Mouse (Mus musculus) Patski (cell line): ENCODE results near the gene Flvcr1. TPM values are rescaled to one million over a fixed set of nuclear protein-coding genes. Genes with fewer than 3 reads are reported as not detected.

Experiments
- ATAC-seq: fragments of 100-300 bp; one replicate; pipeline ENCODE4 v1.8.0; 2021
- CTCF ChIA-PET: fragments of 350-600 bp; sonication (Branson Sonifier 250); formaldehyde crosslinking; loops from one replicate; lab custom pipeline; 2022; ENCODE audit warnings: inconsistent platforms; lab: Charles Lee
- POLR2A ChIA-PET: fragments of 350-600 bp; sonication (Branson Sonifier 250); formaldehyde crosslinking; loops from one replicate; lab custom pipeline; 2022; ENCODE audit warnings: antibody characterized with exemption, inconsistent platforms; lab: Charles Lee
- DNase-seq: peaks from one replicate; pipeline ENCODE4 v3.0.0-alpha.2; 2011; ENCODE audit warnings: low read depth, low spot score
- H3K27me3 ChIP-seq: fragments of 371-371 bp; one replicate; pipeline ENCODE4 v1.5.1; 2021
- CTCF ChIP-seq: fragments of 100-300 bp; IDR thresholded peaks from one replicate; pipeline ENCODE4 v1.5.1; 2021
- in situ Hi-C: fragments of 300-500 bp; cut with MboI; formaldehyde crosslinking; loops from 3 replicates; pipeline ENCODE4 v1.11.1; 2018; ENCODE audit warnings: low pct_unique_long_range_greater_than_20kb, mixed read lengths
- polyA plus RNA-seq: library from polyadenylated mRNA; unstranded; gene quantifications from one replicate; pipeline ENCODE4 v1.2.3, GENCODE M21; 2021

Gene Flvcr1
- polyA plus RNA-seq, 1 experiment from 2014 or later, result 20.0 TPM

DNA sequence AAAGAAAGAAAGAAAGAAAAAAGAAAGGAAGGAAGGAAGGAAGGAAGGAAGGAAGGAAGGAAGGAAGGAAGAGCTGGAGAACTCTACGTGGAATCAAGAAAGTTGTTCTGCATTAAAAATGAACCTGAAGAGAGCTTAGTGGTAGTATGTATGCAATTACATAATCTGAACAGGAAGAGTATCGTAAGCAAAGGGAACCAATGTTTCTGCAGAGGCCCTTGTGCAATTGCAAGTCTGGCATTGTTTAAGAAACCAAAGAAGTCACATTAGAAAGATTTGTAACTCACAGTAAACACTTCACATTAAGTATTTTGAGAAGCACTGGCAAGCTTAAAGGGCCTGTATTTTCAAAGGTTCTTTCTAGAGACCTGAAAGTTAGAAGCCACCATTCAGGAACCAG is 2.8 kb downstream of the Flvcr1 start:
- ATAC-seq (no peak), DNase-seq (no peak)
- no peak for TF ChIP-seq CTCF
- in situ Hi-C loops, result no loop called here
- POLR2A ChIA-PET, result interaction anchor here (1.2 kb wide), 1 partner anchor 42 kb away, joined by 3 read pairs; no protein-coding TSS in a partner anchor
- CTCF ChIA-PET, result interaction anchor here (0.8 kb wide), 1 partner anchor 15 kb away, joined by 3 read pairs; no protein-coding TSS in a partner anchor
- no peaks in the 10 kb centered on the region for H3K27me3 ChIP-seq

- no peak for DNase-seq
- POLR2A ChIA-PET, result no interaction called here
- in situ Hi-C loops, result no loop called here
- no peak for TF ChIP-seq CTCF
- H3K27me3 ChIP-seq, result no peaks in the 10 kb centered on the region
- CTCF ChIA-PET, result interaction anchor here (1.0 kb wide), 1 partner anchor 35 kb away, joined by 3 read pairs; no protein-coding TSS in a partner anchor
- no peak for ATAC-seq
Observed at GRCm38 (mm10) chr1:191021016-191021415, 4.9 kb downstream of the Flvcr1 start.

- CTCF ChIA-PET, result interaction anchor here (1.0 kb wide), 1 partner anchor 13 kb away, joined by 3 read pairs; no protein-coding TSS in a partner anchor
Observed at GRCm38 (mm10) chr1:191020217-191020924, 5.6 kb downstream of the Flvcr1 start.

GRCm38 (mm10) chr1:191019803-191020202 is 6.2 kb downstream of the Flvcr1 start:
- CTCF ChIA-PET, result interaction anchor here (1.0 kb wide), 1 partner anchor 13 kb away, joined by 3 read pairs; no protein-coding TSS in a partner anchor
- POLR2A ChIA-PET, result interaction anchor here (1.9 kb wide), 1 partner anchor 12 kb away, joined by 4 read pairs; no protein-coding TSS in a partner anchor
- in situ Hi-C loops, result no loop called here
- no peak for TF ChIP-seq CTCF
- ATAC-seq, result no peak
- no peaks in the 10 kb centered on the region for H3K27me3 ChIP-seq
- DNase-seq, result no peak

More at GRCm38 (mm10) chr1:191020217-191020924, 5.6 kb downstream of the Flvcr1 start:
- no peak for DNase-seq
- ATAC-seq, result no peak
- POLR2A ChIA-PET, result no interaction called here
- in situ Hi-C loops, result no loop called here
- no peaks in the 10 kb centered on the region for H3K27me3 ChIP-seq
- no peak for TF ChIP-seq CTCF

- POLR2A ChIA-PET, result no interaction called here
- in situ Hi-C loops, result no loop called here
- no peak for DNase-seq
- no peak for TF ChIP-seq CTCF
- CTCF ChIA-PET, result no interaction called here
- H3K27me3 ChIP-seq, result no peaks in the 10 kb centered on the region
- no peak for ATAC-seq
Observed at GRCm38 (mm10) chr1:191014271-191014670, 11.7 kb downstream of the Flvcr1 start.

- no peak for DNase-seq
- ChIA-PET CTCF (interaction anchor here (1.1 to 1.9 kb wide), 3 partner anchors 10 to 31 kb away, joined by 3 to 4 read pairs (median 3); no protein-coding TSS in a partner anchor), POLR2A (no interaction called here)
- in situ Hi-C loops, result loop anchor here (5.0 kb wide), 1 partner anchor 54 kb away; the partner anchor contains the start of genes Nsl1 and Tatdn3
- no peaks in the 10 kb centered on the region for H3K27me3 ChIP-seq
- ATAC-seq, result no peak
- peak; percentile 59 for TF ChIP-seq CTCF
Observed at GRCm38 (mm10) chr1:191008707-191009106, 17.3 kb downstream of the Flvcr1 start.

DNA sequence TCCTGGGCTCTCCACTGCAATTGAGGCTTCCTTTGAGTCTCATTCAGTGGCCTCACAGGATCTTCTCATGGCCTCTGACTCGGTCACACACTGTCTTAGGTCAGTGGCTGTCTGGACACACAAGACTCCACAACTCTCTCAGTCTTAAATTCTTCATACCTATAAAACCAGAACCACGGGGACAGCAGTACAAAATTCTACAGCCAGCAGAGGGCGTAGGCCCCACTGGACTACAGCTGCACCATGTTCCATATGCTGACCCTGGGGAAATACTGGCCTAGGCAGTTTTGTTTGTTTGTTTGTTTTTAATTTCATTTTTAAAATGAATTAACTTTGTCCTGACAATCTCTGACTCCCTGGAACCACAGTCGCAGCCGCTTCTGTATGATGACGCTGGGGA is 23.8 kb downstream of the Flvcr1 start:
- in situ Hi-C loops, result no loop called here
- POLR2A ChIA-PET, result no interaction called here
- no peak for DNase-seq
- peak; percentile 67 for ATAC-seq
- CTCF ChIA-PET, result interaction anchor here (1.1 kb wide), 1 partner anchor 60 kb away, joined by 4 read pairs; the partner anchor contains the start of genes Nsl1 and Tatdn3
- peak; percentile 64 for TF ChIP-seq CTCF
- no peaks in the 10 kb centered on the region for H3K27me3 ChIP-seq

GRCm38 (mm10) chr1:191000686-191001085 is 25.3 kb downstream of the Flvcr1 start:
- H3K27me3 ChIP-seq, result no peaks in the 10 kb centered on the region
- in situ Hi-C loops, result no loop called here
- CTCF ChIA-PET, result no interaction called here
- TF ChIP-seq CTCF, result no peak
- POLR2A ChIA-PET, result interaction anchor here (0.6 kb wide), 1 partner anchor 29 kb away, joined by 3 read pairs; no protein-coding TSS in a partner anchor
- DNase-seq (no peak), ATAC-seq (no peak)

- ATAC-seq, result no peak
- no peak for TF ChIP-seq CTCF
- POLR2A ChIA-PET, result no interaction called here
- CTCF ChIA-PET, result interaction anchor here (1.1 kb wide), 1 partner anchor 53 kb away, joined by 3 read pairs; no protein-coding TSS in a partner anchor
- H3K27me3 ChIP-seq, result no peaks in the 10 kb centered on the region
- in situ Hi-C loops, result no loop called here
- no peak for DNase-seq
Observed at GRCm38 (mm10) chr1:190998027-190998426, 27.9 kb downstream of the Flvcr1 start.

DNA sequence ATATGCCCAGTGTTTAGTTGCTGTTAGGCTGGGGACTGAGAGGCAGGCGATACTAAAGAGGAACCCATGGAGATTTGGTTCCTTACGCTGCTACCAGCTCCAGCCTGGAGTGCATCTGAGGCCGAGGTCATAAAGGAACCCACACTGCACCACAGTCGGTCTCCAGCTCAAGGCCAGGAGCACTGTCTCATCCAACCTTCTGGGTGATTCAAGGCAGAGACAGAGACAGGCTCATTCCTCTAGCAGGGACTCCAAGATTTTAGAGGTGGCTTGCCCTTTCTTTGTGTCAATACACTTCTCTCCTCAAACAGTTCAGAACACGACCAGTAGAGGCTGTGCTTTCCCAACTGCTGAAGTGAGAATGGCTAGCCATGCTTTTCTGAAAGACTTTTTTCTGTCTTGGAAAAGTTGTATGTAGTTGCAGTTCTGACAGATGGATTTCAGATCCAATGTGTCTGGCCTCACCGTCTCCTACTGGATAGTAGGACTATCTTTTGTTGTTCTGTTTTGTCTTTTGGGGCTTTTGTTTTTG is 29.5 kb downstream of the Flvcr1 start:
- POLR2A ChIA-PET, result interaction anchor here (2.4 kb wide), 1 partner anchor 17 kb away, joined by 8 read pairs; the partner anchor contains the start of gene Vash2
- in situ Hi-C loops, result no loop called here

More for the DNA sequence above, 29.5 kb downstream of the Flvcr1 start:
- CTCF ChIA-PET, result interaction anchor here (1.9 kb wide), 1 partner anchor 19 kb away, joined by 7 read pairs; no protein-coding TSS in a partner anchor
- no peak for DNase-seq
- peak; percentile 40 for TF ChIP-seq CTCF
- no peak for ATAC-seq
- no peaks in the 10 kb centered on the region for H3K27me3 ChIP-seq
